Mouse (Mus musculus) heart, adult 18-20 months (tissue): ENCODE measurements around the gene Cyp4b1. TPM values are rescaled to one million over a fixed set of nuclear protein-coding genes. Genes with fewer than 3 reads are reported as not detected.

Experiments
- total RNA-seq, 2 experiments: library from RNA; stranded (reverse); gene quantifications; 2 replicates each; pipeline ENCODE4 v1.2.3; 2021

Cyp4b1 gene
- total RNA-seq, 2 experiments from 2014 or later = 29.4 to 33.2 TPM

Other genes starting within 250 kb of the Cyp4b1 start
- 1 to 10 TPM in 1 of 2 experiments, not detected in 1; 2.0 TPM for gene Cyp4a12b, start 236.1 kb downstream of the Cyp4b1 start, total RNA-seq
- not detected for gene Cyp4a30b, start 195.1 kb downstream of the Cyp4b1 start, total RNA-seq
- gene Cyp4a14, start 151.6 kb downstream of the Cyp4b1 start, total RNA-seq = not detected
- gene Cyp4a10, start 129.5 kb downstream of the Cyp4b1 start, total RNA-seq = not detected
- gene Cyp4a31, start 84.1 kb downstream of the Cyp4b1 start, total RNA-seq = not detected
- gene Cyp4a32, start 46.8 kb downstream of the Cyp4b1 start, total RNA-seq = not detected
- 10 to 100 TPM; 38.8 to 43.8 TPM for gene Efcab14, start 90.0 kb upstream of the Cyp4b1 start, total RNA-seq
- gene Tex38, start 133.3 kb upstream of the Cyp4b1 start, total RNA-seq = 1 to 10 TPM in 1 of 2 experiments, under 1 TPM in 1; 0.45 to 1.9 TPM
- gene Atpaf1, start 137.1 kb upstream of the Cyp4b1 start, total RNA-seq = 100 to 1,000 TPM; 105 to 129 TPM
- gene Mob3c, start 180.4 kb upstream of the Cyp4b1 start, total RNA-seq = 1 to 10 TPM; 5.0 to 5.3 TPM
- gene Mknk1, start 191.5 kb upstream of the Cyp4b1 start, total RNA-seq = 10 to 100 TPM; 20.6 to 22.0 TPM
- gene Kncn, start 236.7 kb upstream of the Cyp4b1 start, total RNA-seq = not detected
- gene 6430628N08Rik, start 242.9 kb upstream of the Cyp4b1 start, total RNA-seq = not detected